Mouse (Mus musculus) embryo, embryonic 11.5 days (tissue): ENCODE measurements at regions not wholly inside any gene's neighbourhood (a gene's known extent, or its start where the extent isn't known, plus 50 kb on each side); places are given as distances from the start of the nearest gene placed in this dataset.

ENCODE experiments used
- DNase-seq: peaks from one replicate; pipeline ENCODE4 v3.0.0-alpha.2; 2012; ENCODE audit warnings: low read depth, low spot score

DNA sequence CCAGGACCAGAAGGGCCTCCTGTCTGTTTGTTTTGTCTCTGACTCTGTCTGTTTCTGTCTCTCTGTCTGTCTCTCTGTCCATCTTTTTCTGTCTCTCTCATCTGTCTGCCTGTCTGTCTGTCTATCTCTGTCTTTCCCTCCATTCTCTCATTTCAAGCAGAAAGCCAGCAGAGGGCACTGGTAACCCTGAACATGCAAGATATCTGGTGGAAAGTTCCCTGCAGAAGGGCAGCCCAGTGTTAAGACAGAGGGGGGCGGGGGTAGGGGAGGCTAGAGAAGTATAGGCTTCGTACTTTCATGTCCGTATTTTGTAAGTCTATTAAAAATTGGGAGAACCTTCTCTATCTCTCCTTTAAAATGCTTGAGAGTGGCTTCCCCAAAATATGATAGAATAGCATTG, 370.4 kb upstream of the Nr5a2 start:
- no peak for DNase-seq

DNA sequence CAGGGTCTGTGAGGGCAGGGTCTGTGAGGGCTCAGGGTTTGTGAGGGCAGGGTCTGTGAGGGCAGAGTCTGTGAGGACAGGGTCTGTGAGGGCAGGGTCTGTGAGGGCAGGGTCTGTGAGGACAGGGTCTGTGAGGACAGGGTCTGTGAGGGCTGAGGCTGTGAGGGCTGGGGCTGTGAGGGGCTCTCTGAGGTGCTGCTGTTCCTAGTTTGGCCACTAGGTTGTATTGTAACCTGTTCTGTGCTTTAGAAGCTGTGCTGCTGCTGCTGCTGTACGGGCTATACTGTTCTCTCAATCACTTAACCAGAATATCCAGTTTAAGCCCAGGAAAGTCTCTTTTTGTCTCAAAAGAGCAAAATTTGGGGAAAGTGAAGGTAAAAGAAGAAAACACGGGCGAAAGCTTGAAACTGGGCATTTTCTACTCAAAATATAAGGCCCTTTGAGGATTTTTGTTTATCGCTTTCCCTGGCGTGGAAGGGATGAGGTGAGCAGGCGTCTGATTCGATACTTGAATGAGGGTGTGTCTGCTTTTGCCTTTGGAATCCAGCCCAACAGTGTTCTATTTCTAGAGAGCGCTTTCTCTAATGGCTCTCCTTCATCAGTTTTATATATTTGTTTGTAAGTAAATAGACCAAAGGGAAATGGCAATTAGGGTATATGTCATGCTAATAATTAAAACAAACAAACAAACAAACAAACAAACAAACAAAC, 363.8 kb upstream of the Nr5a2 start:
- peak; percentile 62 for DNase-seq

DNA sequence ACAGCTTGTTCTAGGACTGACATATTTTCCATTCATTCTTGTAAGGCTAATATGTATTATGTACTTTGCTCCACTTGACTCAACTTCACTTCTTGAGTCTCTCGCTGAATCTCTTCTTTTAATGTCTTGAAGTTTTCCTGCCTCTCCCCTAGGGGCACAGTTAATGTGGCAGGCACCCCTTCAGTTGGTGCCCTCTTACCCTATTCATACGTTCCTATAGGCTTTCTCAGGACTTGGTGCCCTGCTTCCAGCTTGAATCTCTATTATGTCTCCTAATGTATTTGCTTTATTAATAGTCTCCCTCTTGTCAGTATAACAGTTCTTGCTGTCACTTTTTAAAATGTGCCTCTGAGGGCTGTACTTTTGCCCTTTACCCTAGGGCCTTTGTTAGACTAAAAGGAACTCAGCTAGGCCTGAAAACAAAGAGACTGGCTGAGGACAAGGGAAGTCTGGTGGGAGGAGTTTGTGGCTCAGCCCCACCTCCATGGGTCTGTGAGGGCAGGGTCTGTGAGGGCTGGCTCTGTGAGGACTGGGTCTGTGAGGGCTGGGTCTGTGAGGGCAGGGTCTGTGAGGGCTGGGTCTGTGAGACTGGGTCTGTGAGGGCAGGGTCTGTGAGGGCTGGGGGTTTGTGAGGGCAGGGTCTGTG, 362.9 kb upstream of the Nr5a2 start:
- peak; percentile 51 for DNase-seq

DNA sequence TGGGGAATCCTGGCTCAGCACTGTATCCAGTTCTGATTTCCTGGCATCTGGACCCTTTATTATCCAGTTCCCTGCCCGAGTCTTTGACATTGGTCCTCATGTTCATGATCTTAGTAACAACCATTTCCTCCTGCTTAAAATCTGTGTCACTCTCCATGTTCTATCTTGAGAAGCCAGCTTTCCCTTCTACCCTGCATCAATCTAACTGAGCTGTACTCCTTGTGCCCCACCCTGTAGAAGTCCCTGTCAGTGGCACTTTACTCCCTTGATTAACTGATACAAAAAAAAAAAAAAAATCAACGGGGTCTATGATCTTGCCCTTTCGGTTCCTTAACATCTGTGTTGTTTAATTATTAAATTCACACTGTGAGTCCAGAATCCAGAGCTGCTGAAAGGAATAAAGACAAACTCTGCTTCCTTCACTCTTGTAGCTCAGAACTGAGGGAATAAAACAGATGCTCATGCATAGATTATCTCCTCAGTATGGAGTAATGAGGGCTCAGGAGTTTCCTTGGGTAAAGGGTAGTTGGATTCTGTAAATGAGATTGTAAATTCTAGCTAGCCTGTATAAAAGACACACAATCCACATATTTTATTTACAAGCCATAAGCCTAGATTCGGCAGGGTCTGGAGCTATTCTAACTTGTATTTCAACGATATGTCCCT, 342.6 kb upstream of the Nr5a2 start:
- DNase-seq, result no peak

DNA sequence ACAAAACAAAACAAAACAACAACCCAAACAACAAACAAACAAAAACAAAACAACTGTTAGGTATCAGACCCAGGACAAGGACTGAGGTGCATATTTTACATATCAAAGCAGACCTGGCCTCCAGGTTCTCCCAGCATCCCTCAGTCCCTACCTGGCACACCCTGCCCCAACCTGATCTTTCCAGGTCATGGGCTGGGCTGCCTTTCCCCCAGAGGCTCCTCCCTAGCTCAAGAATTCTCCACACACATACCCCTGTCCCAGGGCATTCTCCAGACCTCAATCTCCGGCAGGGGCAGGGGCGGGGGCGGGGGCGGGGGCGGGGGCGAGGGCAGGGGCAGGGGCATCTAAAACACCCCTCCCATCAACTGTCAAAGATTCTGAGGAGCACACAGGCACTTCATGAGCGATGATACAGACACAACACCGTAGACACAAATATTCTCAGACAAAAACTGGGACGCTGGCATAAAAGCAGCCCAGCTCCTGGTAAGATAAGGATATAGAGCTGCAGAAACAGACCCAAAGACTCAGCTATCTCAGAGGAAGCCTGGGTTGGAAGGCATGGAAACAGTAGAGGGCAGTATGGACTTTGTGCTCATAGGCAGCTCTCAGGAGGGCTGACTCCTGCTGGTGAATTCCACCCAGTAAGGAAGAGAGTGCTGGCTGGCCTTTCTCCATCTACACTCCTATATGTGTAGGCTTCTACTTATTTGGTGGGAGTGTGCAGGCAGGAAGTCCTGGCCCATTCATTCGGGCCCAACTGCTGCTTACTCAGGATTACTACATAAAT, 337.7 kb upstream of the Nr5a2 start:
- DNase-seq, result no peak

DNA sequence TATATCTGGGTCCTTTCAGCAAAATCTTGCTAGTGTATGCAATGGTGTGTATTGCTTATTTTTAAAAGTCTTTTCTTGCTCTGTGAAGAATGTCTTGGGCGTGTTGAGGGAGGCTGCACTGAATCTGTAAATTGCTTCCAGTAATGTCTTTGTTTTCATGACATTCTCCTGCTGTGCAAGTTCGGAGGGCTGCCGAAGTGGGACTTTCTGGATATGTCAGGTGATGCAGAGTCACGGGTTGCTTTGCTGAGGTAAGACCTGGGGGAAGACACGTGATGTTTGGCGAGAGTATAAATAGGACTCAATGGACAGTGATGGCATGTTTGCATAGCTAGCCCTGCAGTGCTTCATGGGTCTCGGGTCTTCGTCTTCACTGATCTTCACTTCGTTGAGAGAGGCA, 329.2 kb upstream of the Nr5a2 start:
- no peak for DNase-seq

DNA sequence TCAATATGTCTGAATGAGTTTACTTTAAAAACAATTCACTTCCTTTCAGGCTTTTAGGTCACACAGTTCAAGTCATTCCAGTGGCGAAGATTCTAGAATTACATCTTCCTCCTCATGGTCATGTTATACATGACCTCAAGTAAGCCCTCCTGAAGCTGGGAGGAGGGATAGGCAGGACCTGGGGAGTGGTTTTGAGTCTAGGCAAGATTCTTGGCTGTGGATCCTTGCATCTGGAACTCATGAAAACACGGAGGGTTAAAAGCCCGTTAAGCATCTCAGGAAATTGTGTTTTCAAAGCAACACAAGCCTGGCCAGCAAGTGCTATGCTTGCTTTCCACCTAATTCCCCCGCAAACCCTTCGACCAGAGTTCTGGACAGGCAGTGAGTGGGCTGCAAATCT, 323.0 kb upstream of the Nr5a2 start:
- DNase-seq, result no peak

DNA sequence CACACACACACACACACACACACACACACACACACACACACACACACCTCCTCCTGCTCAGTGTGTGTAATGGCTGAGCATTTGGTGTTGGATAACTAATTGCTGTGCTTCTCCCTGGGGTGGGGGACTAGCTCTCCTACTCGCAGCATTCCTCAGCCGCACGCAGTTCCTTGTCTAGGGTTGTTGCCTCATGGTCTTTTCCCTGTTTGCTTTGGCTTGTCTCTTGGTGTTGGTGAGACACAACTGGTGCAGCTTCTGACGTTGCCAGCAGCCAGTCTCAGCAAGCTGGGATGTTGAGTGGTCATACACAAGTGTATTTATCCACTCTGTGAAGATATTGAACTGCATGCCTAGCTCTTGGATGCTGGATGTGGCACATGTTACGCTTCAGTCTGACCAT, 322.2 kb upstream of the Nr5a2 start:
- DNase-seq, result no peak

DNA sequence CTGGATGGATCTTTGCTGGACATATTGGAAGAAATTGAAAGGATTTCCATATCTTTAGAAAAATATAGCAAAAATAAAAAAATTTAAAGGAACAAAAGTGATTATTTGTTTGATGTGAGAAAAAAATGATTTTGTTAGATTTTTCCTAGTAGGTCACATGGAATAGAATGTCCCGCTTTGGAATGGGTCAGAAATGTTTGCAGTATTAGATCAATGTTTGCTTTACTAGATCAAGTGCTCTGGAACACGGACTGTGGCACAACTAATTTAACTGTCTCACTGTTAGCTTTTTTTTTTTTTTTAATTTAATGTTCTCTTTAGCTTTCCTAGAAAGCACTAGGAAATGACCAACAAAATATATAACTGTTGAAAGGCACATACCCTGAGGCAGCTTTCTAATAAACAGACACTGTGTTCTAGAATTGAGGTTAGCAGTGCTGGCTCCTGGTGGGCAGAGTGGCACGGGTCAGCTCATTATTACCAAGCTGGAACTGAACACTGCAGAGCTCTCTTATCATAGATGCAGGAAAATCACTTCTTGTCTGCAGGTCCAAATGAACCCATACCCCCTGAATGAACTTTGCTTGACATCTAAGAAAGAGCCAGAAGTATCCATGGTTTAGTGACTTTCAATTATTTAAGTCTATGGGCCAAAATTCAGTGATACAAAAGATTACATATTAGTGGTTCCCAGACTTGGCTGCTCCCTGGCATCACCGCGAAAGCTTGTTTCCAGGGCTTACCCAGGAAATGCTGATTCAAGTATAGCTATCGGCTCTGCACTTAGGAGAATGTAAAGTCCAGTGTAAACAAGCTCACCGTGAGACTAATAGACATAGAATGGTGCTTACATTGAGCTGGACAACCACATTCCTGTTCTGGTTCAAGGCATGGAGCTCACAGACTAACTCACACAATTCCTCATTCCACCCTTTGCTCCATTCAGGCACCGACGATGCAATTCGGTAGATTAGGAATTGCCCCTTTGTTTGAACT, 320.4 kb upstream of the Nr5a2 start:
- DNase-seq, result no peak

DNA sequence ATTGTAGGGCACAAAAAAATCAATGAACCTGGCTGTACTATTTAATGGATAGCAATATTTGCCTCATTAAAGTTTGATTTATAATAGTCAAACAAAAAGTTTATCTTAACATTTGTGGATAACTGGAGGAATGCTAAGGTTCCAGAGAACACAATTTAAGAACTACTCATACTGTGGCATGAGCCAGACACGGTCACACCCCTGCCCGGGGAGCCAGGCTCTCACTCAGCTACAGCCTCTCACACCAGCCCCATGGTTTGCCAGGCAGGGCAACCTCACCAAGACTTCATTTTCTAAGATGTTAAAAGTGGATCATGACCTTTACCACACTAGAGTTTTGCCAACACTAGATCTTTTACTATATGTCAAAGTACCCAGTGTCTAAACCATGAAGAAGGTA, 319.7 kb upstream of the Nr5a2 start:
- DNase-seq, result no peak

DNA sequence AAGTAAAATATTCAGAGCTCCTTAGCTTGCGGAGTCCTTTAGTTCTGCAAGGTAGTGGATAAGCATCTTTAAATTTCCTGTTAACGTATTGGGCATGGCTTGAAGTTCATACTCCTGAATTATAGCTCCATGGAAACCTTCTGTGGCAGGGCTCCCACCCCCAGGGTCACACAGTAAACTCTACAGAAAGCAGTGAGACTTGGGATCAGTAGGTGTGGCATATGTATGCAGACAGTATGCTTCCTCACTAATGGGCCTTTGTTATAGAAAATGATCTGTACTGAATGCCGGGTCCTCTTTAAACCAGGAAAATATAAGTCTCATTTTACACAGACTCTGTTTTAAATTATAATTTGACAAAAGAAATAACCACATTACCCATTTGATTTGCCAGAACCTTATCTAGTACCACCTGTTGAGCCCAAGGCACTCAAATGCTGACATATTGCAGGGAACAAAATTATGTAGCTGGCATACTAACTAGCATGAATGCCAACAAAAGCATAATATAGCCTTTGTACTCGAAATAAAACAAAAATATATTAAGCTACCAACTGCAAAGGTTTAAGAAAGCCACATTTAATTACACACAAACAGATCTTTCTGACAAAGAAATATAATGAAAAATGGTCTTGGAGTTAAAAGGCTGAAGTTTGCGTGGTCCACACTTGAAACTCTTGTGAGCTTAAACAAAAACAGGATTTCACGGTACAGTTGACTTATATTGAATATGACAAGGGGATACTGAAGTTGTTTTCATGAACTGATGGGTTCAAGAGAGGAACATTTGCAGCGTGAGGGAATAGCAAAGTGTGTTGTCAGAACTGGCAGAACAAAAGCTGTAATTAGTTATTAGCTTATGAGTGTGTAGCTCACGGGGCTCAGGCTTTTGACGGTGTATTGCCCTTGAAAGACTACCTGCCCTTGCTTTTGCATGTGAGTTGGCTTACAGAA, 310.7 kb upstream of the Nr5a2 start:
- no peak for DNase-seq

DNA sequence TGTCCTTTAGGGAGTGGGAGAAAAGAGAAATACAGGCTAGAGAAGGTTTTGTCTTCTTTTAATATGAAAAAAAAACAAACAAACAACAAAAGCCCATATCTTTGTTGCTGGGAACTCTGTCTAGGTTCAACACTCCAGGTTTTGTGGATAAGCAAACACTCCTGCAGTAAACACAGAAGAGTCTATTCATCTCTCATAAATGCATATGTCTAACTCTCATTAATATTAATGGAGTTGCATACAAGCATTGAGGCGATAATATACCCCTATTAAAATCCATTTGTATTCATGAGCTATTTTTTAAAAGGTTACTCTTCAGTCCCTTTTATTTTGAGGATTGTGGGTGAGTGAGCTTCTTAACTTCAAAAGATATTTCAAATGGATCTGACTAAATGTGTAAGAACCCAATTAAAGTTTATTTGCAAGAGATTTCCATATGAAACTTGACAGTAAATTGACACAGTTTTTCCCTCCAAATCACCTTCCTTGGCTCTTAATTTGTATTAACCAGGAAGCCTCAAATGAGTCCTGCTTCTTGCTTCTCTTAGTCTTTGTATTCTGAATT, 302.6 kb upstream of the Nr5a2 start:
- DNase-seq, result no peak

DNA sequence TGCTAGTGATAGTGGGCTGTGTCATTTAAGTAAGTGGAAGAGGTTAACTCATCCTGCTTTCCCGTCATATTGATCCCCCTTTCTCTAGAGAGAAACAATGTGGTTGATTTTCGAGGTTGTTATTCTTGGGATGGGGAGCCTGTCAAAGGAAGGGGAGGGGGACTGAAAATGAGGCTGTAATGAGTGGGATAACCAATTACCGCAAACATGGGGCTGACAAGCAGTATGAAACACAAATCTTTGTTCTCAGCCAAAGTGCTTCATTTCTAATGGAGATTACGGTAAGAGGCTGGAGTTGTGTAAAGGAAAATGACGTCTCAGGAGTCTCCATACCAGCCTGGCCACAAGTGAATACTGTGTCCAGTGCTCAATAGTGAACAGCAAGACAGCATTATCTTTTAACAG, 301.9 kb upstream of the Nr5a2 start:
- no peak for DNase-seq

DNA sequence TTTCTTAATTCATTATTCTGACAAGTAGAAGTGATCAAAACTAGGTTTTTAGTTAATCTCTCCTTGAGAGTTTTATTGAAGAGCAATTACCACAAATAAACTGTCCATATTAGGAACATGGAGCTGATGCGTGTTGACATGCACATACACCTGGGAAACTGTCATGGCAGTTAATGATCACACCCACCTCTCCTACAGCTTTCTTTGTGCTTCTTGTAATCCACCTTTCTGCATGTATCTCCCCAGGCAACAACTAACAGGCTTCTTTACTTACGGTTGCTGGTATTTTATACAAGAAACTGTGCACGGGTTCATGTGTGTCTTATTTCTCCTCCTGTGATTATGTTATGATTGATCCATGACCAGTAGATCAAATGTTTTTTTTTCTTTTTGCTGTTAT, 296.0 kb upstream of the Nr5a2 start:
- no peak for DNase-seq

DNA sequence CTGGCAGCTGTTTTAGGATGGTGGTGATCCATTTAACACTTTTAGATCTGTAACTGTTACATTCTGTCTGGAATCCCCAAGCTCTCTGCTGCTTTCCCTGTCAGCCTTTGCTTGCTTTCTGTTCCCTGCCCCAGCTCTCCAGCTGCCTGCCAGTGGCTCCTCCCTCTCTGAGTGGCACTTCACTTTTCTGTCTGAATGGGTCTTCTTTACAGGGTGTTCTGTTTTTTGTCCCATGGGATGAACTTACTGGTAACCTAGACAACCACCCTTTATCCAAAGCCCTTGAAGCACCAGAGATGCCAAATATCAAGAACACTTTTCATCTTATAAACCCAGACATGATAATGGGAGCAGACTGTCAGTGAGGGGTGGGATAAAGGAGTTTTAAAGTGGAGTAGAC, 294.8 kb upstream of the Nr5a2 start:
- no peak for DNase-seq

DNA sequence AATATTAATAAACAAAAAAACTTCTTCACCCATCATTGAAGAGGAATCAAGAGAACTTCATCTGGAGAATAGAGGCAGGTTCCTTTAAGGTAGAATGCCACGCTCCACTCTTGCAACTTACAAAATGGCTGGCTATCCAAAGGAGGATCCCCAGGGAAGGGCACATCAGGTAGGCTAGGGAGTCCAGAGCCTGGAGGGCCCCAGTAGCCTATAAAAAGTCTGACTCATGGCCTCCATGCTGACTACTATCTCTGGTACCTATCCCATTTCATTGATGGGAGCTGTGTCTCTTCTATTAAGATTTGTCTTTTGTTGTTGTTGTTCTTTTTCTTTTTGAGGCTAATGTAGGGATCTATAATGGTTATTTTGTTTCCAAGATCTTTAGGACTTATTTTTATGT, 294.4 kb upstream of the Nr5a2 start:
- DNase-seq, result no peak

DNA sequence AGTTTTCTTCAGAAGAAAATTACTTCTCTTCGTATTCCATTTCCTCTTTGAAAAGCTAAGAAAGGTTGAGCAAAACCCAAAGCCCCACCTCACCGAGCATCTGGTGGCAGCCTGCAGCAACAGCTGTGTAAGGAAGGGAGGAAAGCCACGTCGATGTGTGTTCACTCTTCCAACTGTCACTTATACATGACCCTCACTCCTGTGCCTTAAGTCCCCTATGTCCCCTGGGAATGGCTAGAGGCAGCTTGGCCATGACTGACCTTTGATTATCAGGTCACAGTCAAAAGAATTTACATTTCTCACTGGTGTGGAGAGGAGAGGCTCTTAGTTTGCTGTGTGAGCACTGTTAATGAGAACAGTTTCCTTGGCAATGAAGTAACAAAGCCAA, 266.8 kb upstream of the Nr5a2 start:
- DNase-seq, result no peak

DNA sequence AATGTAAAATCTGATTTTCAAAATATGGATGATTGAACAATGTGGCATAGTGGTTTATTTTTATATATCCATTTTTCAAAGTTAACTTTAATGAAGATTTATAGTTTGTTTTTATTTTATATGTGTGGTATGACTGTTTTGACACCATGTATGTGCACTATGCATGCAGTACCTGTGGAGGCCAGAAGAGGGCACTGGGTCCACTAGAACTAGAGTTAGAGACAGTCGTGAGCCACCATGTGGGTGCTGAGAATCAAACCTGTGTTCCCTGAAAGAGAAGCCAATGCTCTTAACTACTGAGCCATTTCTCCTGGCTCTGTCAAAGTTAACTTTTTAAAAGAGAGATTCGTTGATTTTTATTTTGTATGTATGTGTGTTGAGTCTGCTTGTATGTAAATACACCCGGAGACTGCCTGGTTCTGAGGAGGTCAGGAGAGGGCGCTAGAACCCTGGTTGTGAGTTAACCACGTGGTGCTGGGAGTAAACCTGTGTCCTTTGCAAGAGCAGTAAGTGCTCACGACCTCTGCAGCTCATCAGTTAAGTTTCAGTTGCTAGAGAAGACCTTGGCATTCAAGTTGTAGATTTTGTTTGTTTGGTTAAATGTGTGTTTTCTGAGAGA, 266.3 kb upstream of the Nr5a2 start:
- DNase-seq, result no peak

DNA sequence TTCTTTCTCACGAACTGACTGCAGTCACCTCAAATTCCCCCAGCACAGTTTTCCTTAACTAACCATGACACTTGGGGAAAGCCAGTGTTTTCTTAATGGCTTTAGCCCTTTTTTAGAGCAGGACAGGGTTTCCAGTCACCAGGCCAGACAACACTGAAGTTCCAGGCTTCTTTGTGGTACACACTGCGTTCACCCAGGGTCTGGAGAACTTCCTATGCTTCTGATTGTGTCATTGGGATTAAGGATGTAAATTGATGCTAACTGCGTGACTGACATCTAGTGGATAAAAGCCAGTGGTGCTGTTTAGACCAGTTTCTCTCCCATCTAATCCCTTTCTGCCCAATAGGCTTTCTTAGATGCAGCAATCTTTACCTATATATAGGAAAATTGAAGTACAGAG, 265.2 kb upstream of the Nr5a2 start:
- peak; percentile 43 for DNase-seq
